Mouse (Mus musculus): ENCODE data around the gene Abhd6. TPM values are rescaled to one million over a fixed set of nuclear protein-coding genes. Genes with fewer than 3 reads are reported as not detected.

Gene Abhd6
- polyA plus RNA-seq, 1 experiment, result 38.9 TPM

DNA sequence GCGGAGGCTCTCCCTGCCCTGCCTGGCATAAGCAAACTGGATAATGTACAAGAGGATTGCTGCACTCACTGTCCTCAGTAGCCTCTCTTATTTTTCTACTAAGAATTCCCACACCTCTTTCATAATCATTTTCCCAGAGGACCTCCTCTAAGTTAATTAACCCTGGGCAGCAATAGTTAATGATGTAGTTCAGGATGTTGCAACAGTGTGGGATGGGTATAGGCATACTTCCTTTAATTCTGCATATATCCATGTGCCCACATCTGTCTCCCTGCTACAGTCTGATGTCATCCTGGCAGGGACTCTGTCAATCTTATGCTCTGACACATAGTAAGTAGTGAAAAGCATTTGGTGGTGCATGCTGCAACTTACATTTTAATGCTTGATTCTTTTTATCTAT is 21.5 kb upstream of the Abhd6 start:
- TF ChIP-seq CTCF (conservative IDR thresholded peaks at IDR 0.05; ENCODE audit: insufficient read depth, insufficient read length, low read depth, low read length), result no peak
- TF ChIP-seq POLR2A (IDR thresholded peaks at IDR 0.05; ENCODE audit: low read depth, low read length), result no peak
- Histone ChIP-seq H3K36me3 (ENCODE audit: control insufficient read depth, insufficient read depth, low read length) (no peaks in the 10 kb centered on the region), H3K27me3 (replicated peaks; ENCODE audit: control insufficient read depth, insufficient read depth, low read length) (no peaks in the 10 kb centered on the region), H3K4me3 (ENCODE audit: insufficient read depth, low read depth, low read length) (no peak overlapping the region), H3K4me1 (ENCODE audit: control insufficient read depth, insufficient read depth, low read length) (no peaks in the 10 kb centered on the region), H3K27ac (ENCODE audit: insufficient read depth, low read depth, low read length) (no peak overlapping the region)
- WGBS, result 94% methylated on average over 1 of the region's 1 CpGs
- no peak for DNase-seq

DNA sequence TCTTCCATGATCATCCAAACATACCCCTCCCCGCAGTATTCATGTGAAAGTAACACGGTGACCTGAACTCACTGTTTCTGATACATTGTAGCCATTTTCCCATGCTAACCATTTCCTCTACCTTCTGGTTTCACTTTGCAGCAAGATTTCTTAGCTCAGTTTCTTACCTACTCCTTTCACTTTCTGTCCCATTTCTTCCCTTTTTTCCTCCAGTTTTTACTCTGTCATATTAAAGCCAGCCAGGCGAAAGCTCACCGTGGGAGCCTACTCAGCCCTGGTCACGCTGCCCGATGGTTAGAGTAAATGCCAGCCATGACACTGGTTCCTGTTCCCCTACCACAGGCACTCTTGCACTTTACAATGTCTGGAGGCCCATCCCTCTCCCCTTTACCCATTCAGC is 15.8 kb upstream of the Abhd6 start:
- 0 out of 2 replicates have a peak, but pooled peaks cover 3% of the 10 kb centered on the region for H3K4me1 ChIP-seq (ENCODE audit: control insufficient read depth, insufficient read depth, low read length)
- DNase-seq, result no peak
- H3K4me3 ChIP-seq (ENCODE audit: insufficient read depth, low read depth, low read length), result no peak overlapping the region
- whole genome bisulfite sequencing, result 95% methylated on average over 6 of the region's 6 CpGs
- H3K36me3 ChIP-seq (ENCODE audit: control insufficient read depth, insufficient read depth, low read length), result no peaks in the 10 kb centered on the region
- no peak overlapping the region for H3K27ac ChIP-seq (ENCODE audit: insufficient read depth, low read depth, low read length)
- H3K27me3 ChIP-seq (replicated peaks; ENCODE audit: control insufficient read depth, insufficient read depth, low read length), result no peaks in the 10 kb centered on the region
- TF ChIP-seq CTCF (conservative IDR thresholded peaks at IDR 0.05; ENCODE audit: insufficient read depth, insufficient read length, low read depth, low read length) (no peak), POLR2A (IDR thresholded peaks at IDR 0.05; ENCODE audit: low read depth, low read length) (no peak)

- 87% methylated on average over 1 of the region's 1 CpGs for WGBS
- no peak overlapping the region for H3K27ac ChIP-seq (ENCODE audit: insufficient read depth, low read depth, low read length)
- DNase-seq, result no peak
- no peak overlapping the region for H3K4me3 ChIP-seq (ENCODE audit: insufficient read depth, low read depth, low read length)
- no peaks in the 10 kb centered on the region for H3K36me3 ChIP-seq (ENCODE audit: control insufficient read depth, insufficient read depth, low read length)
- H3K4me1 ChIP-seq (ENCODE audit: control insufficient read depth, insufficient read depth, low read length), result 0 out of 2 replicates have a peak, but pooled peaks cover 3% of the 10 kb centered on the region
- no peaks in the 10 kb centered on the region for H3K27me3 ChIP-seq (replicated peaks; ENCODE audit: control insufficient read depth, insufficient read depth, low read length)
- no peak for TF ChIP-seq CTCF (conservative IDR thresholded peaks at IDR 0.05; ENCODE audit: insufficient read depth, insufficient read length, low read depth, low read length)
- no peak for TF ChIP-seq POLR2A (IDR thresholded peaks at IDR 0.05; ENCODE audit: low read depth, low read length)
These were observed 13.3 kb upstream of the Abhd6 start for GRCm38 (mm10) chr14:7989371-7989770.

GRCm38 (mm10) chr14:7989961-7990360 is 12.7 kb upstream of the Abhd6 start:
- H3K27me3 ChIP-seq (replicated peaks; ENCODE audit: control insufficient read depth, insufficient read depth, low read length), result no peaks in the 10 kb centered on the region
- no peak overlapping the region for H3K27ac ChIP-seq (ENCODE audit: insufficient read depth, low read depth, low read length)
- TF ChIP-seq POLR2A (IDR thresholded peaks at IDR 0.05; ENCODE audit: low read depth, low read length) (no peak), CTCF (conservative IDR thresholded peaks at IDR 0.05; ENCODE audit: insufficient read depth, insufficient read length, low read depth, low read length) (no peak)
- no peak overlapping the region for H3K4me3 ChIP-seq (ENCODE audit: insufficient read depth, low read depth, low read length)
- WGBS, result 77% methylated on average over 3 of the region's 3 CpGs
- H3K4me1 ChIP-seq (ENCODE audit: control insufficient read depth, insufficient read depth, low read length), result 0 out of 2 replicates have a peak, but pooled peaks cover 3% of the 10 kb centered on the region
- no peak for DNase-seq
- no peaks in the 10 kb centered on the region for H3K36me3 ChIP-seq (ENCODE audit: control insufficient read depth, insufficient read depth, low read length)

- Histone ChIP-seq H3K27ac (ENCODE audit: insufficient read depth, low read depth, low read length) (no peak overlapping the region), H3K4me3 (ENCODE audit: insufficient read depth, low read depth, low read length) (no peak overlapping the region), H3K36me3 (ENCODE audit: control insufficient read depth, insufficient read depth, low read length) (no peaks in the 10 kb centered on the region), H3K27me3 (replicated peaks; ENCODE audit: control insufficient read depth, insufficient read depth, low read length) (no peaks in the 10 kb centered on the region), H3K4me1 (ENCODE audit: control insufficient read depth, insufficient read depth, low read length) (0 out of 2 replicates have a peak, but pooled peaks cover 3% of the 10 kb centered on the region)
- 63% methylated on average over 5 of the region's 5 CpGs for WGBS
- DNase-seq, result no peak
- TF ChIP-seq POLR2A (IDR thresholded peaks at IDR 0.05; ENCODE audit: low read depth, low read length) (no peak), CTCF (conservative IDR thresholded peaks at IDR 0.05; ENCODE audit: insufficient read depth, insufficient read length, low read depth, low read length) (no peak)
These were observed 11.5 kb upstream of the Abhd6 start for GRCm38 (mm10) chr14:7991108-7991776.

- 33% methylated on average over 6 of the region's 6 CpGs for WGBS
- TF ChIP-seq POLR2A (IDR thresholded peaks at IDR 0.05; ENCODE audit: low read depth, low read length), result no peak
- no peak for TF ChIP-seq CTCF (conservative IDR thresholded peaks at IDR 0.05; ENCODE audit: insufficient read depth, insufficient read length, low read depth, low read length)
- Histone ChIP-seq H3K4me1 (ENCODE audit: control insufficient read depth, insufficient read depth, low read length) (0 out of 2 replicates have a peak, but pooled peaks cover 3% of the 10 kb centered on the region), H3K4me3 (ENCODE audit: insufficient read depth, low read depth, low read length) (no peak overlapping the region), H3K36me3 (ENCODE audit: control insufficient read depth, insufficient read depth, low read length) (no peaks in the 10 kb centered on the region), H3K27me3 (replicated peaks; ENCODE audit: control insufficient read depth, insufficient read depth, low read length) (no peaks in the 10 kb centered on the region), H3K27ac (ENCODE audit: insufficient read depth, low read depth, low read length) (no peak overlapping the region)
- no peak for DNase-seq
These were observed 10.5 kb upstream of the Abhd6 start for GRCm38 (mm10) chr14:7992158-7992557.

GRCm38 (mm10) chr14:7994271-7994767 is 8.4 kb upstream of the Abhd6 start, which contains the start of gene Dnase1l3:
Gene Dnase1l3 (minus strand): TSS chr14:7994573.
- Histone ChIP-seq H3K27me3 (replicated peaks; ENCODE audit: control insufficient read depth, insufficient read depth, low read length) (no peaks in the 10 kb centered on the region), H3K4me3 (ENCODE audit: insufficient read depth, low read depth, low read length) (no peak within 1 kb of the TSS), H3K4me1 (ENCODE audit: control insufficient read depth, insufficient read depth, low read length) (0 out of 2 replicates have a peak, but pooled peaks cover 3% of the 10 kb centered on the region), H3K27ac (ENCODE audit: insufficient read depth, low read depth, low read length) (no peak within 1 kb of the TSS), H3K36me3 (ENCODE audit: control insufficient read depth, insufficient read depth, low read length) (no peaks in the 10 kb centered on the region)
- DNase-seq, result peak; percentile 65
- peak; percentile 79 for TF ChIP-seq CTCF (conservative IDR thresholded peaks at IDR 0.05; ENCODE audit: insufficient read depth, insufficient read length, low read depth, low read length)
- no peak for TF ChIP-seq POLR2A (IDR thresholded peaks at IDR 0.05; ENCODE audit: low read depth, low read length)
- WGBS, result 63% methylated on average over 8 of the region's 8 CpGs

Measured in kidney, adult 2 months (tissue).